Mouse (Mus musculus) hindbrain, embryonic 12.5 days (tissue): ENCODE measurements at regions not wholly inside any gene's neighbourhood (a gene's known extent, or its start where the extent isn't known, plus 50 kb on each side); places are given as distances from the start of the nearest gene placed in this dataset. TPM values are rescaled to one million over a fixed set of nuclear protein-coding genes. Genes with fewer than 3 reads are reported as not detected.

ENCODE experiments used
- ATAC-seq: fragments of 200-750 bp; cut with Nextera tagmentation; 2 replicates; pipeline ENCODE4 v1.8.0; 2017; ENCODE audit warnings: moderate TSS enrichment; ENCODE audit not compliant: low FRiP score
- H3K27ac ChIP-seq: fragments of 300-500 bp; sonication (generic); 2 replicates; pipeline ENCODE4 v1.5.1; 2016; ENCODE audit warnings: mild to moderate bottlenecking
- H3K27me3 ChIP-seq: fragments of 300-500 bp; sonication (generic); 2 replicates; pipeline ENCODE4 v1.6.1; 2016; ENCODE audit warnings: mild to moderate bottlenecking
- H3K36me3 ChIP-seq: fragments of 300-500 bp; sonication (generic); 2 replicates; pipeline ENCODE4 v1.6.1; 2016; ENCODE audit warnings: mild to moderate bottlenecking
- H3K4me1 ChIP-seq: fragments of 300-500 bp; sonication (generic); 2 replicates; pipeline ENCODE4 v1.6.1; 2016
- H3K4me2 ChIP-seq: fragments of 300-500 bp; sonication (generic); replicated peaks from 2 replicates; pipeline ENCODE4 v1.6.1; 2016; ENCODE audit warnings: mild to moderate bottlenecking
- H3K4me3 ChIP-seq: fragments of 300-500 bp; sonication (generic); 2 replicates; pipeline ENCODE4 v1.5.1; 2016; ENCODE audit warnings: mild to moderate bottlenecking
- H3K9ac ChIP-seq: fragments of 300-500 bp; sonication (generic); 2 replicates; pipeline ENCODE4 v1.6.1; 2016; ENCODE audit warnings: mild to moderate bottlenecking, moderate library complexity
- H3K9me3 ChIP-seq: fragments of 300-500 bp; sonication (generic); replicated peaks from 2 replicates; pipeline ENCODE4 v1.6.1; 2016; ENCODE audit warnings: mild to moderate bottlenecking
- WGBS: fragments of 180-500 bp; shearing (Covaris S2); methylation state at CpG from one replicate; pipeline ENCODE4 v1.1.7; 2016; 5-methylcytosine and 5-hydroxymethylcytosine counted together
- microRNA-seq: library from miRNA; unstranded; fragments of <30 nt; microRNA quantifications from one replicate; pipeline ENCODE4, GENCODE M21; 2017

GRCm38 (mm10) chr7:61939971-61940705, 406.2 kb upstream of the Ndn start:
- no peaks in the 10 kb centered on the region for H3K27me3 ChIP-seq
- no peaks in the 10 kb centered on the region for H3K9me3 ChIP-seq
- H3K27ac ChIP-seq = peak overlapping the region; percentile 89
- H3K4me2 ChIP-seq = peak overlapping the region; percentile 25; the same call in 1 of the 2 replicates
- 52% methylated on average over 6 of the region's 6 CpGs for WGBS
- no peaks in the 10 kb centered on the region; the same call in 1 of the 2 replicates for H3K4me1 ChIP-seq
- peak; percentile 95 for ATAC-seq
- 0 out of 2 replicates have a peak overlapping the region, but pooled peaks have one; percentile 29 for H3K9ac ChIP-seq
- H3K36me3 ChIP-seq = no peaks in the 10 kb centered on the region
- H3K4me3 ChIP-seq = no peak overlapping the region

GRCm38 (mm10) chr7:61982203-61982932, 364.0 kb upstream of the Ndn start:
- H3K27me3 ChIP-seq = no peaks in the 10 kb centered on the region
- 39% methylated on average over 2 of the region's 2 CpGs for WGBS
- H3K4me3 ChIP-seq = no peak overlapping the region
- H3K9ac ChIP-seq = no peak overlapping the region
- no peaks in the 10 kb centered on the region for H3K9me3 ChIP-seq
- no peak overlapping the region for H3K4me2 ChIP-seq
- ATAC-seq = peak; percentile 81
- no peak overlapping the region for H3K27ac ChIP-seq
- H3K4me1 ChIP-seq = no peaks in the 10 kb centered on the region; the same call in 1 of the 2 replicates
- H3K36me3 ChIP-seq = no peaks in the 10 kb centered on the region

GRCm38 (mm10) chr7:62026635-62027034, 319.7 kb upstream of the Ndn start:
- Histone ChIP-seq H3K9me3 (no peaks in the 10 kb centered on the region; the same call in 1 of the 2 replicates), H3K4me3 (no peak overlapping the region), H3K27me3 (no peaks in the 10 kb centered on the region), H3K27ac (no peak overlapping the region), H3K9ac (no peak overlapping the region), H3K4me1 (no peaks in the 10 kb centered on the region), H3K4me2 (no peak overlapping the region), H3K36me3 (no peaks in the 10 kb centered on the region)
- WGBS = 72% methylated on average over 3 of the region's 3 CpGs
- no peak for ATAC-seq

- H3K4me1 ChIP-seq = no peaks in the 10 kb centered on the region
- no peak overlapping the region for H3K4me2 ChIP-seq
- 61% methylated on average over 3 of the region's 3 CpGs for WGBS
- H3K9ac ChIP-seq = no peak overlapping the region
- no peaks in the 10 kb centered on the region for H3K36me3 ChIP-seq
- ATAC-seq = peak; percentile 95
- H3K27ac ChIP-seq = peak overlapping the region; percentile 75
- no peaks in the 10 kb centered on the region for H3K27me3 ChIP-seq
- H3K9me3 ChIP-seq = no peaks in the 10 kb centered on the region
- H3K4me3 ChIP-seq = no peak overlapping the region
Measured at GRCm38 (mm10) chr7:62045743-62046451, 300.5 kb upstream of the Ndn start.

- H3K4me3 ChIP-seq = no peak overlapping the region
- H3K4me1 ChIP-seq = no peaks in the 10 kb centered on the region
- no peaks in the 10 kb centered on the region for H3K27me3 ChIP-seq
- H3K4me2 ChIP-seq = no peak overlapping the region
- WGBS = 58% methylated on average over 2 of the region's 2 CpGs
- peak overlapping the region; percentile 75 for H3K27ac ChIP-seq
- ATAC-seq = peak; percentile 89
- H3K36me3 ChIP-seq = no peaks in the 10 kb centered on the region
- H3K9ac ChIP-seq = no peak overlapping the region
- H3K9me3 ChIP-seq = no peaks in the 10 kb centered on the region
Measured at GRCm38 (mm10) chr7:62046452-62046809, 299.9 kb upstream of the Ndn start.

GRCm38 (mm10) chr7:62078607-62079006, 267.8 kb upstream of the Ndn start:
- H3K4me3 ChIP-seq = no peak overlapping the region
- no peak overlapping the region for H3K4me2 ChIP-seq
- H3K27me3 ChIP-seq = no peaks in the 10 kb centered on the region
- H3K36me3 ChIP-seq = no peaks in the 10 kb centered on the region
- no peaks in the 10 kb centered on the region for H3K4me1 ChIP-seq
- peak; percentile 43; the same call in 1 of the 2 replicates for ATAC-seq
- H3K9me3 ChIP-seq = no peaks in the 10 kb centered on the region
- 65% methylated on average over 1 of the region's 1 CpGs for WGBS
- no peak overlapping the region for H3K27ac ChIP-seq
- H3K9ac ChIP-seq = no peak overlapping the region

GRCm38 (mm10) chr7:62085120-62085849, 261.1 kb upstream of the Ndn start:
- no peaks in the 10 kb centered on the region for H3K9me3 ChIP-seq
- 0 out of 2 replicates have a peak overlapping the region, but pooled peaks have one; percentile 40 for H3K27ac ChIP-seq
- H3K36me3 ChIP-seq = no peaks in the 10 kb centered on the region
- H3K4me1 ChIP-seq = no peaks in the 10 kb centered on the region
- H3K4me2 ChIP-seq = no peak overlapping the region
- no peak overlapping the region for H3K4me3 ChIP-seq
- H3K27me3 ChIP-seq = no peaks in the 10 kb centered on the region
- peak; percentile 92 for ATAC-seq
- H3K9ac ChIP-seq = no peak overlapping the region

Small RNA genes in the stretch of these regions (microRNA-seq; reads per million reads assigned to microRNA genes)
- gene Gm24923 (not detected), gene Mir344-2 (not detected), gene Mir344f (20.1 reads per million, percentile 29 among the genes with 10 or more reads in this experiment), gene Mir344g (3.3 reads per million, percentile 5 among the genes with 10 or more reads in this experiment), gene Mir344i (not detected)
